Mouse (Mus musculus) limb, embryonic 13.5 days (tissue): Measurements from ENCODE around the gene Chst14. TPM values are rescaled to one million over a fixed set of nuclear protein-coding genes. Genes with fewer than 3 reads are reported as not detected.

Source experiments
- ATAC-seq: fragments of 200-750 bp; cut with Nextera tagmentation; 2 replicates; pipeline ENCODE4 v1.8.0; 2017; ENCODE audit warnings: low read depth, moderate number of reproducible peaks, moderate TSS enrichment; ENCODE audit not compliant: low FRiP score
- H3K27ac ChIP-seq: fragments of 300-500 bp; sonication (generic); 2 replicates; pipeline ENCODE4 v1.5.1; 2015; ENCODE audit warnings: inconsistent platforms, mild to moderate bottlenecking, moderate library complexity
- H3K27me3 ChIP-seq: fragments of 300-500 bp; sonication (generic); 2 replicates; pipeline ENCODE4 v1.6.1; 2015; ENCODE audit warnings: mild to moderate bottlenecking, inconsistent platforms
- H3K36me3 ChIP-seq: fragments of 300-500 bp; sonication (generic); 2 replicates; pipeline ENCODE4 v1.6.1; 2015; ENCODE audit warnings: inconsistent platforms, mild to moderate bottlenecking, moderate library complexity
- H3K4me1 ChIP-seq: fragments of 300-500 bp; sonication (generic); 2 replicates; pipeline ENCODE4 v1.6.1; 2015; ENCODE audit warnings: inconsistent platforms
- H3K4me2 ChIP-seq: fragments of 300-500 bp; sonication (generic); replicated peaks from 2 replicates; pipeline ENCODE4 v1.6.1; 2015; ENCODE audit warnings: inconsistent platforms, mild to moderate bottlenecking, moderate library complexity
- H3K4me3 ChIP-seq: fragments of 300-500 bp; sonication (generic); 2 replicates; pipeline ENCODE4 v1.5.1; 2015; ENCODE audit warnings: moderate library complexity, mild to moderate bottlenecking, inconsistent platforms
- H3K9ac ChIP-seq: fragments of 300-500 bp; sonication (generic); 2 replicates; pipeline ENCODE4 v1.6.1; 2015; ENCODE audit warnings: mild to moderate bottlenecking, inconsistent platforms
- H3K9me3 ChIP-seq: fragments of 300-500 bp; sonication (generic); 2 replicates; pipeline ENCODE4 v1.6.1; 2016; ENCODE audit warnings: inconsistent platforms
- WGBS: fragments of 180-500 bp; shearing (Covaris S2); methylation state at CpG from one replicate; pipeline ENCODE4 v1.1.7; 2015; 5-methylcytosine and 5-hydroxymethylcytosine counted together
- polyA plus RNA-seq: library from polyadenylated mRNA; unstranded; fragments of >200 nt; fragmentation: Nextera tagmentation; extraction: Ambion mirVana; gene quantifications from 2 replicates; pipeline ENCODE4 v1.2.1, GENCODE M21; 2015

Chst14 gene
- polyA plus RNA-seq, 1 experiment from 2014 or later = 51.2 TPM

DNA sequence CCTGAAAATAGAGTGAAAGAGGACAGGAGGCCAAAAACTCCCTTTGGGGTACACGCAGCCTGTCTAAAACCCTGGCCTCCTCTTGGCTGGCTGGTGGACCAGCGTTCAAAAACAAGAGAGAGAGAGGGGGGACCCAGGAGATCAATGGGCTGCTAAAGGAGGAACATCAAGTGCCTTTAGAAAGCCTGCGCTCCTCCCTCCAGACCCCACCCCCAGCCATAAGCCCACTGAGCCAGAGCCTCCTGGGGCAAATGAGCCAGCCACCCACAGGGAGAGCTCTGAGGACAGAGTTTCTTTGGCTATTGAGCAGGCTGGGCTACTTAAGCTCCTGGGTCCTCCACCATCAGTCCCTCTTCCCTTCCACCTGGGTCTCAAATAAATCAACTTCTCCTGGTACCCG is 27.5 kb upstream of the Chst14 start:
- Histone ChIP-seq H3K27me3 (peaks cover 84% of the 10 kb centered on the region), H3K4me2 (no peak overlapping the region), H3K27ac (no peak overlapping the region), H3K4me3 (no peak overlapping the region), H3K9ac (no peak overlapping the region), H3K4me1 (peaks cover 47% of the 10 kb centered on the region), H3K36me3 (no peaks in the 10 kb centered on the region), H3K9me3 (no peaks in the 10 kb centered on the region)
- ATAC-seq = no peak
- WGBS = 7% methylated on average over 4 of the region's 4 CpGs

DNA sequence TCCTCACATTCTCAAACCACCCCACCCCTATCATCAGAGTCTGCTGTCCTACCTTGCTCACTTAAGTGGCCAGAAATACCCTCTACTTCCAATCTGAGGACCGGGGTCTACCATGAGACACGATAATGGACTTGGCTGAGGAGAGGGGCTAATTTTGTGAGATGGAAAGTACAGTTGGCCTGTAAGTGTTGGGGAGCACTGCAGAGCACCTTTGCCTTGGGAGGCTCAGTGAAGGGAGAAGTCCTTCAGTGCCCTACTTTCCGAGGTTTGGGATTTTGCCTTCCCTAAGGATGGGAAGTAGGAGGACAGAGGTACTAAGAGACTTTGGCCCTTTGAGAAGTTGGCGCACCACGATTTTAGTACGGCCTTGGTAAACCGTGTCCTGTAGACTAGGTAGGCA is 27.0 kb upstream of the Chst14 start:
- ATAC-seq = no peak
- Histone ChIP-seq H3K9me3 (no peaks in the 10 kb centered on the region), H3K27ac (no peak overlapping the region), H3K36me3 (no peaks in the 10 kb centered on the region), H3K9ac (no peak overlapping the region), H3K4me1 (peaks cover 47% of the 10 kb centered on the region), H3K27me3 (peaks cover 84% of the 10 kb centered on the region), H3K4me2 (no peak overlapping the region), H3K4me3 (no peak overlapping the region)
- WGBS = 22% methylated on average over 7 of the region's 7 CpGs

DNA sequence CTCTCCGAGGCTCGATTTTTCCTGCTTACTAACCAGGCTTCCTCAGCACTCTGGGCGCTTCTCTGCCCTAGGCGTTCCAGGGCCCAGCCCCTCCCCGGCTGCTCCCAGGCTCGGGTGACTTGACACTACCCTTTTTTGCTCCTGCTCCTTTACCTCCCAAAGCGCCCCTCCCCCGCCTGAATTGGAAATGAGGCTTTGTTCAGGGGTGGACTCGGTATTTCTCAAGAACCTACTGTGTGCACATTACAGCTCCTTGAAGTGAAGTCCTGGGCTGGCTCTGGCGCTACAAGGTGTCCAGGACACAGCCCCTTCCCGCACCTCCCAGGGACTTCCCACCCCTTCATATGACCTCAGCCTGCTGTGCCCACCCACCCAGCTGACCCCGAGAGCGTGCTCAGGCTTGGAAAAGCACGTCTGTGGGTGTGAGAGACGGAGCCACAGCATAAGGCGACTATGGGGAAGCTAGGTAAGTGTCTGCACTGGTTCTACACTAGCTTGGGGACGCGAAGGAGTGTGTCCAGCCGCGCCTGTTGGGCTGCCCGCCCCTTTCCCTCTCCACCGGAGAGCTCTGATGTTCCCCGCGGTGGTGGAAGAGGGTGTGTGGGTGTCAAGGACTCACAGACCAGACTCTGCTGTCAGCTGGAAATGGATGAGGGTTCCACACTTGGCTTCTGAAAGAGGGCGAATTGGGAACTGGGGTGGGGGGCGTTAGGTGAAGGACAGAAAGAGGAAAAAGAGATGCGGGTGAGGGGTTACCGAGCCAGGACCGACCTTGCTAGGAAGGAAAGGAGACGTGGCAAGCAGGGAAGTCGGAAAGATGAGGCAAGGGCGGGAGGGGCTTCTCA is 26.1 kb upstream of the Chst14 start, which contains the start of gene Bahd1:
Bahd1 (plus strand) TSS at position 397 of the 845 bp plus-strand sequence.
- Histone ChIP-seq H3K36me3 (no peaks in the 10 kb centered on the region), H3K4me2 (peak within 1 kb of the TSS; percentile 99), H3K9me3 (no peaks in the 10 kb centered on the region), H3K4me3 (peak within 1 kb of the TSS; percentile 90), H3K27me3 (peaks cover 82% of the 10 kb centered on the region), H3K9ac (peak within 1 kb of the TSS; percentile 68), H3K4me1 (peaks cover 47% of the 10 kb centered on the region), H3K27ac (no peak within 1 kb of the TSS)
- no peak for ATAC-seq
- WGBS = 1% methylated on average over 32 of the region's 32 CpGs

DNA sequence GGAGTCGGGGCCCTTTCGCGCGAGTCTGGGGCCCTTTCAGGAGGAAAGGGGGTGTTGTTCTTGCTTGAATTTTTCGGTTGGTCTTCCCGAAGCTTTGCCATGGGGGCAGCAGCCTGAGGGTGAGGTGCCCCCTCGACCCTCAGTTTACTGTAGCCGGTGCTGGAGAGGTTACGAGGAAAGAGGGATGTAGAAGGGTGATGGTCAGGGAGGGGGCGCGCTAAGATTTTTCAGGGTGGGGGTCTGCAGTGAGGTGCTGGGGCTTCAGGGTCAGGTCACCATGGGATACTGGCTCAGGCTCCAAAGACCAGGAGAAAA is 25.5 kb upstream of the Chst14 start:
- H3K4me3 ChIP-seq = peak overlapping the region; percentile 90
- no peaks in the 10 kb centered on the region for H3K9me3 ChIP-seq
- H3K36me3 ChIP-seq = no peaks in the 10 kb centered on the region
- peak overlapping the region; percentile 68 for H3K9ac ChIP-seq
- peak overlapping the region; percentile 99 for H3K4me2 ChIP-seq
- no peak for ATAC-seq
- 0% methylated on average over 11 of the region's 11 CpGs for WGBS
- H3K27me3 ChIP-seq = peaks cover 77% of the 10 kb centered on the region
- H3K4me1 ChIP-seq = peaks cover 47% of the 10 kb centered on the region
- H3K27ac ChIP-seq = no peak overlapping the region

DNA sequence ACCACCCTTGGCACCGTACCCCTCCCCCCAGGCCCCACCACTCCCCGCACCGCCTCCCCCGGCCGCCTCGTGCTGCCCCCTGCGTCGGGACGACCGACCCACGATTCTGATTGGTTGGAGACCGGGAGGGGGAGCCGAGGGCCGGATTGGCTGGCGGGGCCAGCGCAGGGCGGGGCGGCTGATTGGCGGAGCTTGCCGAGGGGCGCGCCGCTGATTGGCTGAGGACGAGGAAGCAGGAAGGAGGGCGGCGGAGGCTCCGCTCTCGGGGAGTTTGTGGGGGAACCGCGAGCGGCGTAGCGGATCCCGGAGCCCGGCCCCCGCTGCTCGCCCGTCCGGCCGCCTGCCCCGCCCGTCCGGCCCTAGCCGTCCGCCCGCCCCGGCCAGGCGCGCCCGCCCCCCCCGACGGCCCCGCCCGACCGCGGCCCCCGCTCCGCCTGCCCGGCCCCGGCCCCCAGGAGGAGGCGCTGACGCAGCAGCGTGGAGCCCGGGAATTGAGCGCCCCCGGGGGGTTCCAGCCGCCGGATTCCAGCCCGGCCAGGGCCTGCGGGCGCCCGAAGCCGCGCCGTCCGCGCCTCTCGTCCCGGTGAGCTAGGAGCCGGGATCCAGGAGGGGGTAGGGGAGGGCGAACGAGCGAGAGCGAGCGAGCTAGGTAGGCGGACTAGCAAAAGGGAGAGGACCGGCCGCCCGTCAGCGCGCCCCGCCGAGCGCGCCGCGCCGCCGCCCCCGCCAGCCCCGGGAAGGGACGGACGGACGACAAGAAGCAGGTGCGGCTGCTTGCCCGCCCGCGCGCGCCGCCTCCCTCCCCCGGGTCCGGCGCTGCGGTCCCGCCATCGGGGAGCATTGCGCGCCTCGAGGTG is 24.9 kb upstream of the Chst14 start:
- Histone ChIP-seq H3K27ac (0 out of 2 replicates have a peak overlapping the region, but pooled peaks have one; percentile 15), H3K9ac (peak overlapping the region; percentile 87), H3K9me3 (no peaks in the 10 kb centered on the region), H3K4me2 (peak overlapping the region; percentile 99), H3K4me3 (peak overlapping the region; percentile 90), H3K4me1 (peaks cover 43% of the 10 kb centered on the region), H3K27me3 (peaks cover 70% of the 10 kb centered on the region), H3K36me3 (no peaks in the 10 kb centered on the region)
- peak; percentile 94 for ATAC-seq
- under 1% methylated on average over 78 of the region's 120 CpGs for WGBS

DNA sequence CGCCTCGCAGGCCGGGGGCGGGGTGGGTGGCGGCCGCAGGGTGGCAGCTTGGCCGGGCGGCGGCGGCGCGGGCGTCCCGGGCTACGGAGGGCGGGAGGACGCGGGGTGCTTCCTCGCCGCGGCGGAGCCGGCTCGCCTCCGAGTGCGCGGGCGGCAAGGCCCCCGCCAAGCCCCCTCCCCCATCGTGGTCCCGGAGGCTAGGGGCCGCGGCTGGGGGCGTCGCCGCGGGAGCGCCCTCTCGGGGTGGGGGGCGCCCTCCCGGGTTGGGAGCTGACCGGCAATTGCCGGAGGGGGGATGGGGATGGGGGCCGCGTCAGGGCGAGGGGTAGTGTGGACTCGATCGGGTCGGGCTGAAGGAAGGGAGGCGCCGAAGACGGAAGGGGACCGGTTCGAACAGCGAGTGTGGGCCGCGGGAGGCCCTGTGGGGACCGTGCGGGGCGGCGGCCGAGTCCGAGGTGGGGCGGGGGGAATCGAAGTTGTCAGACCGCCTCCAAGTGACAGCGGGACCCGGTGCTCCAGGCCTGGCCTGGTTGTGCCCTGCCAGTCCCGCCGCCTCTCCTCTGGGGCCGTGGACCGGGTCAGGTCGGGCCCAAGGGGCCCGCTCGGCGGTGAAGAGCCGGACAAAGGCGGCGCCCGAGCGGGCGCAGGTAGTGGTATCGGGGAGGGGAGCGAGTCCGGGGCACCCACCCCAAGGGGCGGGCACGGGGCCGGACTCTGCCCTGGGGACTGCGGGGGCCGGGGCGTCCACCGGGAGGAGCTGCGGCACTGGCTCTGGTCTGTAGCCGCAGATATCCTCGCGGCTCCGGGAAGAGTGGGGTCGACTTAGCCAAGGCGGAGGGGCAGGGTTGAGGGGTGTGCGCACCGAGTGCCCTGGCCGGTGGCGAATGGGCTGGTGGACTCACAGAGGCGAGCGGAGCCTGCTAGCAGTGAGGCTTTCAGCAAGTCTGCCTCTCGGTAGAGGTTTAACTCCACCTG is 24.0 kb upstream of the Chst14 start:
- Histone ChIP-seq H3K27ac (0 out of 2 replicates have a peak overlapping the region, but pooled peaks have one; percentile 15), H3K9me3 (no peaks in the 10 kb centered on the region), H3K4me1 (peaks cover 34% of the 10 kb centered on the region), H3K4me3 (peak overlapping the region; percentile 90), H3K4me2 (peak overlapping the region; percentile 99), H3K9ac (peak overlapping the region; percentile 87), H3K36me3 (no peaks in the 10 kb centered on the region), H3K27me3 (peaks cover 61% of the 10 kb centered on the region)
- peak; percentile 6; the same call in 1 of the 2 replicates for ATAC-seq
- WGBS = 1% methylated on average over 65 of the region's 106 CpGs

DNA sequence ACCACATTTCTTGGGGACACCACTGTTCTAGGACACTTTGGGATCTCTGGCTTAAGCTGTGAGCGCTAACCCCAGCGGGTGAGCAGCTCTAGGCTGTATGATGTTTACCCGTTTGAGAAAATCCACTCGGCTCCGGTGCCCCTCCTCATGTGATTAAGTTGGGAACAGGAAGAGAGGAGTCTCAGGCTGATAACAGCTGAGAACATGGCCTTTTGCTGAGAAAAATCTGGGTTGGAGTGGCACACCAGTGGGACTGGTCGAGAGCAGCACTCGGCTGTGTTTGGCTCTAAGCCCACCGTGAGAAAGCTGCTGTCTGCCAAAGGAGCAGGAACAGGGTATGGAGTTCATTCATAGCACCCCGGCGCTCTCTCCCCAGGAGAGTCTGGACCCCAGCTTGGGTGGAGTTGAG is 23.0 kb upstream of the Chst14 start:
- 15% methylated on average over 10 of the region's 10 CpGs for WGBS
- no peak overlapping the region for H3K27ac ChIP-seq
- H3K9me3 ChIP-seq = no peaks in the 10 kb centered on the region
- peak overlapping the region; percentile 26 for H3K9ac ChIP-seq
- peaks cover 51% of the 10 kb centered on the region for H3K27me3 ChIP-seq
- H3K4me2 ChIP-seq = peak overlapping the region; percentile 99
- H3K36me3 ChIP-seq = no peaks in the 10 kb centered on the region
- peaks cover 24% of the 10 kb centered on the region for H3K4me1 ChIP-seq
- peak overlapping the region; percentile 90 for H3K4me3 ChIP-seq
- ATAC-seq = no peak

DNA sequence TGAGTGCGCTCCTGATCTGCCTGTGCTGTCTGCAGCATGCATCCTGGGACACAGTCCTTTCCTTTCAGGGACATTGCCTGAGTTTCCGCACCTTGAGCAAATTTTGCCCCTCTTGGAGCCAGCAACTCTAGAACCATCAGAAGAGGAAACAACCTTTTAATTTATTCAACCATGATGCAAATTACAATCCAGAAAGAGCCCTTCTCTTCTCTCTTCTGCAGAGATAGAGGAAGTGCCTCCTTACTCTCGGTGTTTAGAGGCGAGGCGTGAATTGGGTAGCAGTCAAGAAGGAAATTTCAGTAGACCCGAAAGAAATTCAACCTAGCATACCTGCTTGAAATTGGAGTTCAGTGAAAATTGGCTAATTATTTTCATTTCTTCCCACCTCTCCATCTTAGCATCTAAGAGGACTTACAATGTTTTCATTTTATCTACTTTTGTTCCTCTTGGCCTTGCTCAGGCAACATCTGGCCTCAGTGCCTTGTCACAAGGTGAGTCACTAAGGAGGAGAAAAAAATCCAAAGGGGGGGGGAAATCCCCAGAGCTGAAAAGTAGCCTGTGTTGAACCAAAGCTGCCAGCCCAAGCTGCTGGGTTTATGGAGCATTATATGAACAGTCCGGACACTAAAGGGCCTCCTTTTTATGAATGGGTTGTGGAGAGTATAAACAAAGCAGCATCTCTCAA is 20.7 kb upstream of the Chst14 start:
- no peaks in the 10 kb centered on the region for H3K36me3 ChIP-seq
- H3K27me3 ChIP-seq = peaks cover 29% of the 10 kb centered on the region
- no peak for ATAC-seq
- H3K9ac ChIP-seq = no peak overlapping the region
- no peaks in the 10 kb centered on the region for H3K9me3 ChIP-seq
- 78% methylated on average over 7 of the region's 7 CpGs for WGBS
- H3K27ac ChIP-seq = no peak overlapping the region
- H3K4me1 ChIP-seq = peaks cover 16% of the 10 kb centered on the region
- H3K4me2 ChIP-seq = no peak overlapping the region
- no peak overlapping the region for H3K4me3 ChIP-seq

DNA sequence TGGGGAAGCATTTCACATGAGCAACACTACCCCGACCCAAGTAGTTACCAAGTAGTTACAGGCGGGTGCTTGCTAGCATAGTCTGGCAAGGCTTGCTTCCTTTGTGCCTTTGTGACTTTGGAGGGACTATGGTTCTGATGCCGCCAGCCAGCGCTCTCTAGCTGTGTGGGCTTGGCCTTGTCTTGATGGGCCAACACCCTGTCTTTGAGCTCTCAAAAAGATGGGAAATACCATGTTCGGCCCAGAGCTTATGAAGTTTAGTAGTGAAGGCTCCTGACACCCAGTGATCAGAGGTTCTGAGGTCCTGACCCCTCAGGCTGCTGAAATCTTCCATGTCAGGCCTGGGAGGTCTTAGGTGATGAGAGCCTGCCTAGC is 20.2 kb upstream of the Chst14 start:
- Histone ChIP-seq H3K27ac (no peak overlapping the region), H3K27me3 (peaks cover 27% of the 10 kb centered on the region), H3K9ac (no peak overlapping the region), H3K36me3 (no peaks in the 10 kb centered on the region), H3K4me2 (no peak overlapping the region), H3K4me1 (peaks cover 15% of the 10 kb centered on the region), H3K9me3 (no peaks in the 10 kb centered on the region), H3K4me3 (no peak overlapping the region)
- ATAC-seq = no peak
- 83% methylated on average over 5 of the region's 5 CpGs for WGBS

DNA sequence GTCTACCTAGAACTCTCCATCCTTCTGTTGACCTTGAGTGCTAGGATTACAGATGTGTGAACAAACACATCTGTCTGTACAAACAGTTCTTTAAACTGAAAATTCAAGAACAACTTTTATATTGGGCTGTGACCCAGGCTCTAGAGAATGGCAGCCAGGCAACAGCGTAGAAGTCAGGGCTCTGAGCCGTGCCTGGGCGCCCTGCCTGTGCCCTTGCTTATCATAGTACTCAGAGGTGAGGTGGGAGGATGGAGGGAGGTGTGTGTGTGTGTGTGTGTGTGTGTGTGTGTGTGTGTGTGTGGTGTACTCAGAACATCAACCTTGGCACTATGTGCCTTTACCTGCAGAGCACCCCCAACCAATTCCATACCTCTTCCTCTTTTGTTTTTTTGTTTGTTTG is 18.5 kb upstream of the Chst14 start:
- 97% methylated on average over 3 of the region's 3 CpGs for WGBS
- H3K4me3 ChIP-seq = no peak overlapping the region
- no peak overlapping the region for H3K27ac ChIP-seq
- peaks cover 23% of the 10 kb centered on the region for H3K27me3 ChIP-seq
- no peak overlapping the region for H3K9ac ChIP-seq
- no peak for ATAC-seq
- no peaks in the 10 kb centered on the region for H3K9me3 ChIP-seq
- no peaks in the 10 kb centered on the region for H3K36me3 ChIP-seq
- peaks cover 12% of the 10 kb centered on the region for H3K4me1 ChIP-seq
- no peak overlapping the region for H3K4me2 ChIP-seq

DNA sequence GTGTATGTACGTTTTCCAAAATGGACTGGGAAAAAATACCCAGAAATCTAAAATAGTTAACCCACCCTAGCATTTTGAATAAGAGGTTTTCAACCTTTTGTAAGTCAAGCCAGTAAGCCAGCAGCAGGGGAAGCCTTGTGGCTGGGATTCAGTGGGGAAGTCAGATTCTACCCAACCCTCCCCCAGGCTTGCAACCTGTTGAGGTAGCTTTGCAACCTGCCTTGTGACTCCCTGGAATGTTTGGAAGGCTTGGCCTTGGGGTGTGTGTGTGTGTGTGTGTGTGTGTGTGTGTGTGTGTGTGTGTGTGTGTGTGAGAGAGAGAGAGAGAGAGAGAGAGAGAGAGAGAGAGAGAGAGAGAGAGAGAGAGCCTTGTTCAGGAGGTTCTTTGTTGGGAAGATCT is 17.1 kb upstream of the Chst14 start:
- Histone ChIP-seq H3K4me2 (no peak overlapping the region), H3K36me3 (no peaks in the 10 kb centered on the region), H3K9ac (no peak overlapping the region), H3K9me3 (no peaks in the 10 kb centered on the region), H3K4me1 (peaks cover 17% of the 10 kb centered on the region), H3K27me3 (peaks cover 9% of the 10 kb centered on the region), H3K4me3 (no peak overlapping the region), H3K27ac (no peak overlapping the region)
- 68% methylated on average over 1 of the region's 1 CpGs for WGBS
- no peak for ATAC-seq
